Mouse (Mus musculus) retina, embryonic 14.5 days (tissue): ENCODE measurements around the gene Mib2.
A peak's percentile ranks its signal among the peaks of the same experiment; 100 is the strongest.
"Not testable (repeated sequence)": the region's sequence is repeated elsewhere in the genome, so short reads cannot be mapped to it uniquely, and the experiment has no call there.

Experiments
- DNase-seq: peaks from one replicate; pipeline ENCODE4 v3.0.0-alpha.2; 2015; ENCODE audit warnings: low spot score

Mib2 gene

GRCm38 (mm10) chr4:155670236-155670635, 1.2 kb upstream of the Mib2 start:
- not testable (repeated sequence) for DNase-seq

GRCm38 (mm10) chr4:155669598-155670075, 639 bp upstream of the Mib2 start:
- no peak for DNase-seq

GRCm38 (mm10) chr4:155666903-155667302, 2.1 kb downstream of the Mib2 start:
- DNase-seq: no peak

GRCm38 (mm10) chr4:155660641-155661040, 8.4 kb downstream of the Mib2 start:
- no peak for DNase-seq

GRCm38 (mm10) chr4:155658961-155659360, 10.0 kb downstream of the Mib2 start:
- DNase-seq: no peak

- no peak for DNase-seq
Observed at GRCm38 (mm10) chr4:155656214-155656751, 12.7 kb downstream of the Mib2 start.

- peak; percentile 57 for DNase-seq
Observed at GRCm38 (mm10) chr4:155654456-155655298, 14.3 kb downstream of the Mib2 start.

- no peak for DNase-seq
Observed at GRCm38 (mm10) chr4:155654183-155654455, 14.9 kb downstream of the Mib2 start.

GRCm38 (mm10) chr4:155653451-155654182, 15.4 kb downstream of the Mib2 start:
- peak; percentile 41 for DNase-seq

GRCm38 (mm10) chr4:155653086-155653450, 15.9 kb downstream of the Mib2 start, which contains the start of gene Mmp23:
Gene Mmp23 (minus strand): TSS chr4:155653384.
- peak; percentile 61 for DNase-seq

- no peak for DNase-seq
Observed at GRCm38 (mm10) chr4:155652283-155653085, 16.5 kb downstream of the Mib2 start.

GRCm38 (mm10) chr4:155651553-155652269, 17.3 kb downstream of the Mib2 start:
- DNase-seq: no peak

GRCm38 (mm10) chr4:155649355-155649754, 19.6 kb downstream of the Mib2 start:
- DNase-seq: no peak

- DNase-seq: no peak
Observed at GRCm38 (mm10) chr4:155645721-155646120, 23.3 kb downstream of the Mib2 start.

- not testable (repeated sequence) for DNase-seq
Observed at GRCm38 (mm10) chr4:155645308-155645707, 23.7 kb downstream of the Mib2 start, which contains the start of gene Gm10563. Gene Gm10563 (minus strand): TSS chr4:155645408.

- DNase-seq: no peak
Observed at GRCm38 (mm10) chr4:155643531-155643930, 25.5 kb downstream of the Mib2 start.

- DNase-seq: no peak
Observed at GRCm38 (mm10) chr4:155635766-155636499, 33.1 kb downstream of the Mib2 start.

GRCm38 (mm10) chr4:155630267-155630666, 38.7 kb downstream of the Mib2 start:
- DNase-seq: no peak

- DNase-seq: peak; percentile 97
Observed at GRCm38 (mm10) chr4:155624338-155625291, 44.4 kb downstream of the Mib2 start, which contains the start of gene Cdk11b. Gene Cdk11b (plus strand): TSS chr4:155624854.
